Mouse (Mus musculus) ES-E14 (cell line): ENCODE measurements around the gene Col23a1. TPM values are rescaled to one million over a fixed set of nuclear protein-coding genes. Genes with fewer than 3 reads are reported as not detected.

Experiments
- DNase-seq: peaks from one replicate; pipeline ENCODE4 v3.0.0-alpha.2; 2013; ENCODE audit warnings: low read depth, low spot score
- H3K27ac ChIP-seq: 2 replicates; pipeline ENCODE4 v1.5.1; 2012; ENCODE audit warnings: low read depth, mild to moderate bottlenecking, low read length, moderate library complexity, mixed read lengths; ENCODE audit not compliant: poor library complexity, insufficient read depth, severe bottlenecking
- H3K36me3 ChIP-seq: 2 replicates; pipeline ENCODE4 v1.6.1; 2012; ENCODE audit warnings: mild to moderate bottlenecking, low read length, moderate library complexity, mixed read lengths; ENCODE audit not compliant: control insufficient read depth, poor library complexity, insufficient read depth, severe bottlenecking
- H3K4me1 ChIP-seq, 2 experiments: fragments of 150-350 bp in 1 of 2; sonication (generic) in 1 of 2; 2 replicates each; pipeline ENCODE4 v1.6.1; 2012; ENCODE audit warnings: low read length in 2 of 2, mild to moderate bottlenecking in 1 of 2, mixed read lengths in 1 of 2; ENCODE audit not compliant: control insufficient read depth in 2 of 2, insufficient read depth in 2 of 2, poor library complexity in 1 of 2
- H3K4me3 ChIP-seq, 2 experiments: fragments of 150-350 bp in 1 of 2; sonication (generic) in 1 of 2; 2 replicates each; pipeline ENCODE4 v1.5.1; 2012; ENCODE audit warnings: low read length in 2 of 2, low read depth in 1 of 2, mild to moderate bottlenecking in 1 of 2, mixed read lengths in 1 of 2; ENCODE audit not compliant: insufficient read depth in 1 of 2, poor library complexity in 1 of 2, severe bottlenecking in 1 of 2
- H3K9ac ChIP-seq: 2 replicates; pipeline ENCODE4 v1.6.1; 2012; ENCODE audit warnings: low read depth, mild to moderate bottlenecking, low read length, mixed read lengths; ENCODE audit not compliant: poor library complexity, insufficient read depth, severe bottlenecking
- H3K9me3 ChIP-seq: fragments of 150-350 bp; sonication (generic); 2 replicates; pipeline ENCODE4 v1.6.1; 2012; ENCODE audit warnings: low read depth, mild to moderate bottlenecking, low read length; ENCODE audit not compliant: control insufficient read depth, insufficient read depth
- CHD2 ChIP-seq: IDR thresholded peaks from 2 replicates; pipeline ENCODE4 v1.6.1; 2014; ENCODE audit warnings: mild to moderate bottlenecking, low read depth, low read length, inconsistent platforms
- HCFC1 ChIP-seq: IDR thresholded peaks from 2 replicates; pipeline ENCODE4 v1.6.1; 2012; ENCODE audit warnings: low read length, inconsistent platforms, borderline replicate concordance; ENCODE audit not compliant: insufficient read depth
- MAFK ChIP-seq: IDR thresholded peaks from 2 replicates; pipeline ENCODE4 v1.6.1; 2014; ENCODE audit warnings: mild to moderate bottlenecking, low read depth, low read length, inconsistent platforms; ENCODE audit not compliant: insufficient read depth
- ZC3H11A ChIP-seq: IDR thresholded peaks from 2 replicates; pipeline ENCODE4 v1.6.1; 2012; ENCODE audit warnings: low read depth, mild to moderate bottlenecking, inconsistent platforms, low read length, borderline replicate concordance
- ZNF384 ChIP-seq: IDR thresholded peaks from 2 replicates; pipeline ENCODE4 v1.6.1; 2012; ENCODE audit warnings: low read depth, low read length, inconsistent platforms
- in situ Hi-C, 2 experiments: fragments of 600-800 bp; cut with MboI; formaldehyde crosslinking; loops; one replicate each; pipeline ENCODE4 v1.15.1; 2025; ENCODE audit warnings: low sequenced_read_pairs in 2 of 2, inconsistent platforms in 1 of 2; ENCODE audit not compliant: unreplicated experiment in 2 of 2
- total RNA-seq: library from RNA; depleted of rRNA; stranded (reverse); fragments of 300-350 nt; gene quantifications from 2 replicates; pipeline ENCODE4 v1.2.3, GENCODE M21; 2012

Col23a1 gene
- total RNA-seq, 1 experiment, result 0.40 TPM

GRCm38 (mm10) chr11:51298691-51299090, 9.0 kb downstream of the Col23a1 start:
- no peak for TF ChIP-seq MAFK
- TF ChIP-seq ZC3H11A, result no peak
- TF ChIP-seq CHD2, result no peak
- no peak for TF ChIP-seq ZNF384
- TF ChIP-seq HCFC1, result no peak
- no peak for DNase-seq
- Histone ChIP-seq H3K36me3 (no peaks in the 10 kb centered on the region), H3K27ac (no peak overlapping the region), H3K4me1 (no peaks in the 10 kb centered on the region), H3K9ac (no peak overlapping the region), H3K4me3 (no peak overlapping the region), H3K9me3 (no peaks in the 10 kb centered on the region)
- in situ Hi-C loops, result loop anchor here in 1 of 2 experiments (10.0 kb wide), 1 partner anchor 236 kb away; no protein-coding TSS in a partner anchor

GRCm38 (mm10) chr11:51302396-51302795, 12.7 kb downstream of the Col23a1 start:
- no peak overlapping the region for H3K27ac ChIP-seq
- DNase-seq, result no peak
- no peaks in the 10 kb centered on the region for H3K36me3 ChIP-seq
- in situ Hi-C loops, result no loop called here
- no peak overlapping the region for H3K9ac ChIP-seq
- no peak for TF ChIP-seq MAFK
- TF ChIP-seq HCFC1, result no peak
- no peak for TF ChIP-seq CHD2
- TF ChIP-seq ZNF384, result no peak
- TF ChIP-seq ZC3H11A, result no peak
- no peak overlapping the region for H3K4me3 ChIP-seq
- no peaks in the 10 kb centered on the region for H3K9me3 ChIP-seq
- no peaks in the 10 kb centered on the region for H3K4me1 ChIP-seq

GRCm38 (mm10) chr11:51303981-51304553, 14.3 kb downstream of the Col23a1 start:
- H3K9ac ChIP-seq, result no peak overlapping the region

GRCm38 (mm10) chr11:51308306-51308705, 18.6 kb downstream of the Col23a1 start:
- no peak for DNase-seq
- TF ChIP-seq MAFK (no peak), ZC3H11A (no peak), ZNF384 (no peak), CHD2 (no peak), HCFC1 (no peak)
- no peak overlapping the region for H3K27ac ChIP-seq
- no peak overlapping the region for H3K4me3 ChIP-seq
- H3K4me1 ChIP-seq, result no peaks in the 10 kb centered on the region
- no peak overlapping the region for H3K9ac ChIP-seq
- no peaks in the 10 kb centered on the region for H3K9me3 ChIP-seq
- H3K36me3 ChIP-seq, result no peaks in the 10 kb centered on the region
- in situ Hi-C loops, result no loop called here

More at GRCm38 (mm10) chr11:51303981-51304553, 14.3 kb downstream of the Col23a1 start:
- Histone ChIP-seq H3K4me1 (no peaks in the 10 kb centered on the region), H3K27ac (no peak overlapping the region), H3K36me3 (no peaks in the 10 kb centered on the region), H3K9me3 (no peaks in the 10 kb centered on the region), H3K4me3 (no peak overlapping the region)
- DNase-seq, result no peak
- in situ Hi-C loops, result no loop called here
- TF ChIP-seq MAFK (no peak), ZNF384 (no peak), ZC3H11A (no peak), CHD2 (no peak), HCFC1 (no peak)

- Histone ChIP-seq H3K9me3 (no peaks in the 10 kb centered on the region), H3K9ac (no peak overlapping the region), H3K4me3 (no peak overlapping the region), H3K4me1 (no peaks in the 10 kb centered on the region), H3K36me3 (no peaks in the 10 kb centered on the region), H3K27ac (no peak overlapping the region)
- no peak for DNase-seq
- TF ChIP-seq HCFC1, result no peak
- no peak for TF ChIP-seq ZC3H11A
- no peak for TF ChIP-seq ZNF384
- TF ChIP-seq CHD2, result no peak
- no peak for TF ChIP-seq MAFK
- in situ Hi-C loops, result no loop called here
These were observed 22.1 kb downstream of the Col23a1 start for GRCm38 (mm10) chr11:51311846-51312245.
